Comparison of ENCODE assay signal across 11 mouse cellular contexts in genomic region chr10:58231088-58231487, GRCm38 (mm10). TPM values are rescaled to one million over a fixed set of nuclear protein-coding genes. Genes with fewer than 3 reads are reported as not detected.
DNase-seq lines count a peak whose midpoint lies in the region; ATAC-seq and TF ChIP-seq lines count a peak whose summit lies in the region.
"Not testable (repeated sequence)": the region's sequence is repeated elsewhere in the genome, so short reads cannot be mapped to it uniquely, and the experiment has no call there.
"Had no signal": no experiment of that assay in that cellular context is flagged by ENCODE, and none has a peak within 500 bp of the region (broad histone marks: within the 10 kb centered on the region; RNA-seq: fewer than 3 reads in every experiment).

No protein-coding gene starts in this region.

- H3K4me1 ChIP-seq in forebrain, embryonic 14.5 days (ENCODE audit: control insufficient read depth, insufficient read depth, low read length); heart, embryonic 12.5 days (replicated peaks); intestine, embryonic 15.5 days (replicated peaks); limb, embryonic 14.5 days (ENCODE audit: control insufficient read depth, insufficient read depth, low read length): not testable (repeated sequence)

- peaks cover 13% of the 10 kb centered on the region for H3K9me3 ChIP-seq in forebrain, embryonic 14.5 days (replicated peaks; ENCODE audit: control insufficient read depth, low read length)
- peaks cover 24% of the 10 kb centered on the region for H3K9me3 ChIP-seq in heart, embryonic 12.5 days (replicated peaks)
- peaks cover 14% of the 10 kb centered on the region for H3K9me3 ChIP-seq in intestine, embryonic 15.5 days
- peaks cover 11% of the 10 kb centered on the region for H3K9me3 ChIP-seq in limb, embryonic 14.5 days (ENCODE audit: control insufficient read depth, low read length)

- H3K27me3 ChIP-seq in forebrain, embryonic 14.5 days (replicated peaks; ENCODE audit: control insufficient read depth, insufficient read depth, low read length); heart, embryonic 12.5 days (replicated peaks); intestine, embryonic 15.5 days (replicated peaks); limb, embryonic 14.5 days (ENCODE audit: control insufficient read depth, insufficient read depth, low read length): not testable (repeated sequence)

- H3K4me2 ChIP-seq in forebrain, embryonic 14.5 days (ENCODE audit: low read length); heart, embryonic 12.5 days; intestine, embryonic 15.5 days (replicated peaks); limb, embryonic 14.5 days (replicated peaks; ENCODE audit: low read depth, low read length, severe bottlenecking): not testable (repeated sequence)

- TF ChIP-seq POLR2A in limb, embryonic 14.5 days (IDR thresholded peaks at IDR 0.05; ENCODE audit: borderline replicate concordance, extremely low read depth, insufficient read depth, insufficient read length): not testable (repeated sequence)

- peak; percentile 32 for ATAC-seq in forebrain, embryonic 14.5 days
- peak; percentile 43 for ATAC-seq in heart, embryonic 12.5 days (ENCODE audit: insufficient number of reproducible peaks, low FRiP score)
- peak; percentile 44 for ATAC-seq in intestine, embryonic 15.5 days
- peak; percentile 42 for ATAC-seq in limb, embryonic 14.5 days (ENCODE audit: low FRiP score, low read depth)
- ATAC-seq in megakaryocyte-erythroid progenitor cell, adult 5-6 weeks (replicated peaks; ENCODE audit: low FRiP score, low TSS enrichment, poor library complexity, severe bottlenecking): 0 out of 2 replicates have a peak, but pooled peaks have one; percentile 36

- H3K27ac ChIP-seq in forebrain, embryonic 14.5 days (ENCODE audit: low read depth, low read length); heart, embryonic 12.5 days (ENCODE audit: poor library complexity, severe bottlenecking); intestine, embryonic 15.5 days; limb, embryonic 14.5 days (replicated peaks; ENCODE audit: low read depth, low read length): not testable (repeated sequence)

- DNase-seq in adrenal gland, postnatal 14 days: peak; percentile 56
- not testable (repeated sequence) for DNase-seq in forebrain, embryonic 14.5 days (ENCODE audit: low spot score); limb, embryonic 14.5 days (ENCODE audit: low spot score)
- DNase-seq in right cerebral cortex, postnatal 10 days (ENCODE audit: low spot score in 2 of 2): peak; percentile 50 to 61
- DNase-seq in thymus, postnatal 25 days: peak; percentile 43

- H3K4me3 ChIP-seq in forebrain, embryonic 14.5 days (ENCODE audit: low read depth, low read length); heart, embryonic 12.5 days; intestine, embryonic 15.5 days (replicated peaks); limb, embryonic 14.5 days (replicated peaks; ENCODE audit: low read length): not testable (repeated sequence)

- not testable (repeated sequence) for H3K9ac ChIP-seq in forebrain, embryonic 14.5 days (ENCODE audit: low read length); heart, embryonic 12.5 days; intestine, embryonic 15.5 days; limb, embryonic 14.5 days (ENCODE audit: low read depth, low read length, severe bottlenecking)

- WGBS in forebrain, embryonic 14.5 days: 89% methylated on average over 5 of the region's 7 CpGs
- WGBS in heart, embryonic 12.5 days: 83% methylated on average over 5 of the region's 7 CpGs
- 85% methylated on average over 5 of the region's 7 CpGs for WGBS in intestine, embryonic 15.5 days
- WGBS in limb, embryonic 14.5 days: 80% methylated on average over 3 of the region's 7 CpGs

- not testable (repeated sequence) for H3K36me3 ChIP-seq in forebrain, embryonic 14.5 days (ENCODE audit: control insufficient read depth, insufficient read depth, low read length); heart, embryonic 12.5 days; intestine, embryonic 15.5 days; limb, embryonic 14.5 days (ENCODE audit: control insufficient read depth, insufficient read depth, low read length)

RNA-seq across cellular contexts. Expression of gene Duxf3, which starts 1.4 kb away (rescaled TPM):
- total RNA-seq in adrenal gland, postnatal 14 days (2021): not detected in 2 replicates
- not detected in 2 replicates for polyA plus RNA-seq in forebrain, embryonic 14.5 days (2014; fragmentation: Nextera tagmentation; extraction: Ambion mirVana)
- not detected in 2 replicates for polyA plus RNA-seq in heart, embryonic 12.5 days (2016; fragmentation: Nextera tagmentation; extraction: Ambion mirVana)
- not detected in 2 replicates for polyA plus RNA-seq in intestine, embryonic 15.5 days (2015; fragmentation: Nextera tagmentation; extraction: Ambion mirVana)
- not detected in 2 replicates for polyA plus RNA-seq in limb, embryonic 14.5 days (2012; rRNA removed)
- not detected in 2 replicates for polyA plus RNA-seq in limb, embryonic 14.5 days (2014; fragmentation: Nextera tagmentation; extraction: Ambion mirVana)
- total RNA-seq in megakaryocyte-erythroid progenitor cell, adult 5-6 weeks (2014; fragmentation: Nextera tagmentation): not detected in 2 replicates
- total RNA-seq in megakaryocyte-erythroid progenitor cell, adult 5-6 weeks (2017): not detected in 2 replicates
- total RNA-seq: adrenal gland, adult 2 months; layer of hippocampus, adult 18-20 months; left cerebral cortex, postnatal 36 days had no signal
- polyA plus RNA-seq: adrenal gland, adult 2 months had no signal

RNA-seq across cellular contexts. Expression of gene Gm4981, which starts 5.4 kb away (rescaled TPM):
- not detected in 2 replicates for total RNA-seq in adrenal gland, postnatal 14 days (2021)
- not detected in 2 replicates for polyA plus RNA-seq in forebrain, embryonic 14.5 days (2014; fragmentation: Nextera tagmentation; extraction: Ambion mirVana)
- polyA plus RNA-seq in heart, embryonic 12.5 days (2016; fragmentation: Nextera tagmentation; extraction: Ambion mirVana): not detected in 2 replicates
- polyA plus RNA-seq in intestine, embryonic 15.5 days (2015; fragmentation: Nextera tagmentation; extraction: Ambion mirVana): not detected in 2 replicates
- not detected in 2 replicates for polyA plus RNA-seq in limb, embryonic 14.5 days (2012; rRNA removed)
- polyA plus RNA-seq in limb, embryonic 14.5 days (2014; fragmentation: Nextera tagmentation; extraction: Ambion mirVana): not detected in 2 replicates
- not detected in 2 replicates for total RNA-seq in megakaryocyte-erythroid progenitor cell, adult 5-6 weeks (2014; fragmentation: Nextera tagmentation)
- not detected in 2 replicates for total RNA-seq in megakaryocyte-erythroid progenitor cell, adult 5-6 weeks (2017)
- total RNA-seq: adrenal gland, adult 2 months; layer of hippocampus, adult 18-20 months; left cerebral cortex, postnatal 36 days had no signal
- polyA plus RNA-seq: adrenal gland, adult 2 months had no signal

RNA-seq across cellular contexts. Expression of gene AW822073, which starts 6.4 kb away (rescaled TPM):
- total RNA-seq in adrenal gland, postnatal 14 days (2021): not detected in 2 replicates
- polyA plus RNA-seq in forebrain, embryonic 14.5 days (2014; fragmentation: Nextera tagmentation; extraction: Ambion mirVana): not detected in 2 replicates
- not detected in 2 replicates for polyA plus RNA-seq in heart, embryonic 12.5 days (2016; fragmentation: Nextera tagmentation; extraction: Ambion mirVana)
- polyA plus RNA-seq in intestine, embryonic 15.5 days (2015; fragmentation: Nextera tagmentation; extraction: Ambion mirVana): not detected in 2 replicates
- polyA plus RNA-seq in limb, embryonic 14.5 days (2012; rRNA removed): not detected in 2 replicates
- not detected in 2 replicates for polyA plus RNA-seq in limb, embryonic 14.5 days (2014; fragmentation: Nextera tagmentation; extraction: Ambion mirVana)
- not detected in 2 replicates for total RNA-seq in megakaryocyte-erythroid progenitor cell, adult 5-6 weeks (2014; fragmentation: Nextera tagmentation)
- not detected in 2 replicates for total RNA-seq in megakaryocyte-erythroid progenitor cell, adult 5-6 weeks (2017)
- total RNA-seq: adrenal gland, adult 2 months; layer of hippocampus, adult 18-20 months; left cerebral cortex, postnatal 36 days had no signal
- polyA plus RNA-seq: adrenal gland, adult 2 months had no signal

RNA-seq across cellular contexts. Expression of gene Gcc2, which starts 24.2 kb away (rescaled TPM):
- total RNA-seq in adrenal gland, postnatal 14 days (2021): 40.5 and 45.2 TPM in 2 replicates
- polyA plus RNA-seq in forebrain, embryonic 14.5 days (2014; fragmentation: Nextera tagmentation; extraction: Ambion mirVana): 56.8 and 58.8 TPM in 2 replicates
- polyA plus RNA-seq in heart, embryonic 12.5 days (2016; fragmentation: Nextera tagmentation; extraction: Ambion mirVana): 47.5 and 52.8 TPM in 2 replicates
- polyA plus RNA-seq in intestine, embryonic 15.5 days (2015; fragmentation: Nextera tagmentation; extraction: Ambion mirVana): 75.3 and 85.5 TPM in 2 replicates
- polyA plus RNA-seq in limb, embryonic 14.5 days (2012; rRNA removed): 24.9 and 29.3 TPM in 2 replicates
- polyA plus RNA-seq in limb, embryonic 14.5 days (2014; fragmentation: Nextera tagmentation; extraction: Ambion mirVana): 42.5 and 51.0 TPM in 2 replicates
- 39.0 and 52.4 TPM in 2 replicates for total RNA-seq in megakaryocyte-erythroid progenitor cell, adult 5-6 weeks (2014; fragmentation: Nextera tagmentation)
- 47.6 and 50.1 TPM in 2 replicates for total RNA-seq in megakaryocyte-erythroid progenitor cell, adult 5-6 weeks (2017)
